Comparison of ENCODE assay signal across 10 mouse cellular contexts in genomic region chr5:144221305-144221704, GRCm38 (mm10). TPM values are rescaled to one million over a fixed set of nuclear protein-coding genes. Genes with fewer than 3 reads are reported as not detected.
DNase-seq lines count a peak whose midpoint lies in the region; ATAC-seq and TF ChIP-seq lines count a peak whose summit lies in the region.
"Had no signal": no experiment of that assay in that cellular context is flagged by ENCODE, and none has a peak within 500 bp of the region (broad histone marks: within the 10 kb centered on the region; RNA-seq: fewer than 3 reads in every experiment).

No protein-coding gene starts in this region.

- 68% methylated on average over 4 of the region's 4 CpGs for WGBS in liver, adult 2 months
- 49% methylated on average over 4 of the region's 4 CpGs for WGBS in liver, embryonic 11.5 days
- WGBS in thymus, adult 2 months, result 7% methylated on average over 4 of the region's 4 CpGs
- WGBS in forebrain, embryonic 15.5 days, result 72% methylated on average over 4 of the region's 4 CpGs

- ATAC-seq in liver, embryonic 11.5 days (replicated peaks; ENCODE audit: low FRiP score), result no peak
- no peak for ATAC-seq in forebrain, embryonic 15.5 days (replicated peaks)

- DNase-seq in adrenal gland, adult 2 months, result peak; percentile 74
- DNase-seq in adrenal gland, adult 18-20 months (ENCODE audit: low spot score in 2 of 2), result no peak
- peak; percentile 20 for DNase-seq in liver, adult 2 months (ENCODE audit: extremely low read depth, low read depth, low spot score)
- DNase-seq in liver, embryonic 11.5 days (ENCODE audit: low spot score), result no peak
- DNase-seq in kidney, postnatal 36 days, result peak; percentile 32 to 59
- DNase-seq in thymus, adult 2 months, result peak; percentile 69
- no peak for DNase-seq in left cerebral cortex, adult 8-10 months (ENCODE audit: low spot score in 2 of 2)

- H3K4me1 ChIP-seq in liver, adult 2 months (ENCODE audit: control insufficient read depth, insufficient read depth, low read length), result peaks cover 8% of the 10 kb centered on the region
- peaks cover 6% of the 10 kb centered on the region; the same call in 1 of the 2 replicates for H3K4me1 ChIP-seq in liver, embryonic 11.5 days (replicated peaks; ENCODE audit: control insufficient read depth, insufficient read depth, low read length)
- peaks cover 39% of the 10 kb centered on the region for H3K4me1 ChIP-seq in thymus, adult 2 months (replicated peaks; ENCODE audit: control insufficient read depth, insufficient read depth, low read length)
- H3K4me1 ChIP-seq in forebrain, embryonic 15.5 days, result peaks cover 33% of the 10 kb centered on the region

- H3K4me3 ChIP-seq in liver, adult 2 months (ENCODE audit: insufficient read depth, low read depth, low read length), result no peak overlapping the region
- H3K4me3 ChIP-seq in liver, embryonic 11.5 days (ENCODE audit: low read depth, low read length), result no peak overlapping the region
- H3K4me3 ChIP-seq in thymus, adult 2 months (ENCODE audit: control insufficient read depth, insufficient read depth, low read length), result no peak overlapping the region
- no peak overlapping the region for H3K4me3 ChIP-seq in forebrain, embryonic 15.5 days

- no peak for TF ChIP-seq CTCF in liver, adult 2 months (IDR thresholded peaks at IDR 0.05; ENCODE audit: low read depth, low read length)
- no peak for TF ChIP-seq CTCF in thymus, adult 2 months (IDR thresholded peaks at IDR 0.05; ENCODE audit: borderline replicate concordance, control insufficient read depth, extremely low read depth, insufficient read depth, low read length, poor library complexity)

- H3K36me3 ChIP-seq in liver, adult 2 months (ENCODE audit: control insufficient read depth, insufficient read depth, low read length), result no peaks in the 10 kb centered on the region
- H3K36me3 ChIP-seq in liver, embryonic 11.5 days (ENCODE audit: control insufficient read depth, insufficient read depth, low read length), result no peaks in the 10 kb centered on the region
- H3K36me3 ChIP-seq in thymus, adult 2 months (ENCODE audit: control insufficient read depth, insufficient read depth, low read length), result peaks cover 3% of the 10 kb centered on the region
- H3K36me3 ChIP-seq in forebrain, embryonic 15.5 days, result no peaks in the 10 kb centered on the region

- H3K9ac ChIP-seq in liver, adult 2 months (ENCODE audit: low read depth, low read length), result no peak overlapping the region
- H3K9ac ChIP-seq in liver, embryonic 11.5 days (ENCODE audit: low read depth, low read length), result no peak overlapping the region
- no peak overlapping the region for H3K9ac ChIP-seq in forebrain, embryonic 15.5 days (replicated peaks)

- no peaks in the 10 kb centered on the region for H3K9me3 ChIP-seq in liver, embryonic 11.5 days (ENCODE audit: control insufficient read depth, low read length)
- H3K9me3 ChIP-seq in forebrain, embryonic 15.5 days, result no peaks in the 10 kb centered on the region
- H3K9me3 ChIP-seq: forebrain, embryonic 10.5 days had no signal

- no peak for TF ChIP-seq POLR2A in liver, adult 2 months (IDR thresholded peaks at IDR 0.05; ENCODE audit: extremely low read depth, insufficient read depth, low read length)
- no peak for TF ChIP-seq POLR2A in thymus, adult 2 months (IDR thresholded peaks at IDR 0.05; ENCODE audit: control insufficient read depth, extremely low read depth, insufficient read depth, low read length, poor library complexity)

- H3K79me2 ChIP-seq in liver, adult 2 months (ENCODE audit: control insufficient read depth, insufficient read depth, low read length), result no peaks in the 10 kb centered on the region

- no peak overlapping the region for H3K4me2 ChIP-seq in liver, embryonic 11.5 days
- H3K4me2 ChIP-seq in forebrain, embryonic 15.5 days (replicated peaks), result no peak overlapping the region

- no peak overlapping the region for H3K27ac ChIP-seq in liver, adult 2 months (replicated peaks; ENCODE audit: insufficient read depth, low read depth, low read length)
- no peak overlapping the region for H3K27ac ChIP-seq in liver, embryonic 11.5 days (ENCODE audit: low read depth, low read length)
- H3K27ac ChIP-seq in thymus, adult 2 months (ENCODE audit: control insufficient read depth, insufficient read depth, low read length), result peak overlapping the region; percentile 95
- no peak overlapping the region for H3K27ac ChIP-seq in forebrain, embryonic 15.5 days (replicated peaks)
- H3K27ac ChIP-seq: forebrain, embryonic 10.5 days; layer of hippocampus, adult 2 months had no signal

- no peaks in the 10 kb centered on the region for H3K27me3 ChIP-seq in liver, adult 2 months (ENCODE audit: control insufficient read depth, insufficient read depth, low read length)
- no peaks in the 10 kb centered on the region for H3K27me3 ChIP-seq in liver, embryonic 11.5 days (replicated peaks; ENCODE audit: control insufficient read depth, insufficient read depth, low read length)
- H3K27me3 ChIP-seq in thymus, adult 2 months (ENCODE audit: control insufficient read depth, insufficient read depth, low read length), result no peaks in the 10 kb centered on the region
- no peaks in the 10 kb centered on the region for H3K27me3 ChIP-seq in forebrain, embryonic 15.5 days

RNA-seq across cellular contexts. Expression of gene Tecpr1, which starts 2.1 kb away (rescaled TPM):
- 100 to 1,000 TPM in 1 of 2 experiments, 10 to 100 TPM in 1; 77.8 to 125 TPM for total RNA-seq in adrenal gland, adult 2 months (2021)
- polyA plus RNA-seq in adrenal gland, adult 2 months (2012; rRNA removed), result 130 and 135 TPM in 2 replicates
- total RNA-seq in adrenal gland, adult 18-20 months (2021), result 100 to 1,000 TPM; 110 to 112 TPM
- total RNA-seq in liver, adult 2 months (2014; rRNA removed), result 5.9 and 6.6 TPM in 2 replicates
- 9.3 and 13.0 TPM in 2 replicates for polyA plus RNA-seq in liver, adult 2 months (2012; rRNA removed)
- polyA plus RNA-seq in liver, embryonic 11.5 days (2014; fragmentation: Nextera tagmentation; extraction: Ambion mirVana), result 7.5 and 8.9 TPM in 2 replicates
- 220 and 240 TPM in 2 replicates for polyA plus RNA-seq in thymus, adult 2 months (2012; rRNA removed)
- total RNA-seq in left cerebral cortex, adult 8-10 months (2022), result 10 to 100 TPM; 88.3 to 96.5 (median 92.1) TPM
- 46.3 and 50.8 TPM in 2 replicates for polyA plus RNA-seq in forebrain, embryonic 15.5 days (2015; fragmentation: Nextera tagmentation; extraction: Ambion mirVana)

RNA-seq across cellular contexts. Expression of gene Bri3, which starts 22.9 kb away (rescaled TPM):
- 100 to 1,000 TPM; 127 TPM for total RNA-seq in adrenal gland, adult 2 months (2021)
- polyA plus RNA-seq in adrenal gland, adult 2 months (2012; rRNA removed), result 248 and 377 TPM in 2 replicates
- 100 to 1,000 TPM; 136 to 144 TPM for total RNA-seq in adrenal gland, adult 18-20 months (2021)
- 24.9 and 29.5 TPM in 2 replicates for total RNA-seq in liver, adult 2 months (2014; rRNA removed)
- polyA plus RNA-seq in liver, adult 2 months (2012; rRNA removed), result 74.6 and 85.7 TPM in 2 replicates
- polyA plus RNA-seq in liver, embryonic 11.5 days (2014; fragmentation: Nextera tagmentation; extraction: Ambion mirVana), result 59.2 and 61.0 TPM in 2 replicates
- polyA plus RNA-seq in thymus, adult 2 months (2012; rRNA removed), result 70.8 and 76.9 TPM in 2 replicates
- total RNA-seq in left cerebral cortex, adult 8-10 months (2022), result 10 to 100 TPM; 63.5 to 74.4 (median 72.5) TPM
- polyA plus RNA-seq in forebrain, embryonic 15.5 days (2015; fragmentation: Nextera tagmentation; extraction: Ambion mirVana), result 111 and 115 TPM in 2 replicates

RNA-seq across cellular contexts. Expression of gene Bhlha15, which starts 31.2 kb away (rescaled TPM):
- total RNA-seq in adrenal gland, adult 2 months (2021), result 1 to 10 TPM in 1 of 2 experiments, under 1 TPM in 1; 0.49 to 1.0 TPM
- polyA plus RNA-seq in adrenal gland, adult 2 months (2012; rRNA removed), result 0.69 and 0.88 TPM in 2 replicates
- total RNA-seq in adrenal gland, adult 18-20 months (2021), result under 1 TPM; 0.32 to 0.40 TPM
- total RNA-seq in liver, adult 2 months (2014; rRNA removed), result 0.13 and 0.18 TPM in 2 replicates
- polyA plus RNA-seq in liver, adult 2 months (2012; rRNA removed), result 0.04 and 0.70 TPM in 2 replicates
- 1.3 and 1.6 TPM in 2 replicates for polyA plus RNA-seq in liver, embryonic 11.5 days (2014; fragmentation: Nextera tagmentation; extraction: Ambion mirVana)
- polyA plus RNA-seq in thymus, adult 2 months (2012; rRNA removed), result 0.42 and 0.70 TPM in 2 replicates
- total RNA-seq in left cerebral cortex, adult 8-10 months (2022), result under 1 TPM; 0.09 to 0.30 (median 0.16) TPM
- 0.05 and 0.14 TPM in 2 replicates for polyA plus RNA-seq in forebrain, embryonic 15.5 days (2015; fragmentation: Nextera tagmentation; extraction: Ambion mirVana)

Comparison
In these comparisons a context has a peak if more than half of its experiments do, and no peak if none do; other contexts are left out.
1. DNase-seq: peak in adrenal gland, adult 2 months (single experiment), liver, adult 2 months (single experiment), kidney, postnatal 36 days (2 of 2) and thymus, adult 2 months (single experiment); none in adrenal gland, adult 18-20 months (0 of 2), liver, embryonic 11.5 days (single experiment) and left cerebral cortex, adult 8-10 months (0 of 2).